Mouse (Mus musculus) fat pad, adult 2 months (tissue): ENCODE results near the gene Tas2r117.

Source experiments
- DNase-seq: peaks from one replicate; pipeline ENCODE4 v3.0.0-alpha.2; 2011; ENCODE audit warnings: low read depth, low spot score; ENCODE audit errors: extremely low read depth

The Tas2r117 gene

DNA sequence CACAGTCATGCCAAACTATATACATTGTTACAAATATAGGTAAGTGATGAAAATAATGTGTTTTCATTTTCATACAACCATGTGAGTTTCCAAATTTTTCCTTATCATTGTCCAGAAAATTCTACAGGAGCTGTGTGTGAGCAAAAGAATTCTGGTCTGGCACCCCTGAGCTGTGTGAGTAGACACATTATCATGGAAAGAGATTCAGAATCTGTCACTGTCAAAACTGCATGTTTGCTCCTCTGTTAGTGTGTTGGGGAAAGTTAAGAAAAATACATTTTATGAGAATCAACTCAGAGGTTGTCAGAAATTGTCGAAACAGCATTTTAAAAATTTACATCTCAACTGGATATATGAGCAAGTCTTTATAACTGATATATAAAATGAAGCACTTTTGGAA lies at the start of gene Tas2r117:
TSS of gene Tas2r117 (plus strand) at position 301 of the 400 bp plus-strand sequence.
- DNase-seq: no peak

DNA sequence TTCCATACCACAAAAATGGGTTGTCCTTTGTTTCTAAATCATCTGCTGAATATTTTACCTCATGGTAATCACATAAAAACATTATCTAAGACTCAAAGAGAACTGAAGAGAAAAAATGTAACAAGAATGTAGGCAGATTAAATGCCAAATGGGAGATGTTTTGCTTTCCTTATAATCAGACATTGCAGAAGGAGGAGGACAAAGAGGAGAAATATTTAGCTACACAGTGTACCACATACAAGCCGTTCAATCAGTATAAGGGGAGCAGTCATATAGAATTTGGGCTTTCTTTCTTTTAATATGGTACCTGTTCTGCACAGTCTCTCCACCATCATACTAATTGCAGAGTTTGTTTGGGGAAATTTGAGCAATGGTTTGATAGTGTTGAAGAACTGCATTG lies 48.2 kb upstream of the Tas2r117 start, which contains the start of gene Tas2r124:
TSS of gene Tas2r124 (plus strand) at position 301 of the 400 bp plus-strand sequence.
- DNase-seq: no peak

DNA sequence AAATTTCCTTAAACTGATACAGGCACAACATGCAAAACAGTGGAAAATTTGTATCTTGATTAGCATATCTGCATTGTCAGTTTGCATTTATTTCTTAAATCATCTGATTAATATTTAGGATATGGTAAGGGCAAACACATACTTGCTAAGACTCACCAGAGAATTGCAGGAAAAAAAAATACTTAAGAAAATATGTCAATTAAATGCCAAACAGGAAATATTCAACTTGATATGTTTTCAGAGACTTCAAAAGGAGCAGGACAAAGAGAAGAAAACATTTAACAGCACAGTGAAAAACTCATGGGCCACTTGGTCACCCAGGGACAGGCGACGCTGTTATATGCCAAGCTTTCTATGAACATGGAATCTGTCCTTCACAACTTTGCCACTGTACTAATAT lies 40.8 kb upstream of the Tas2r117 start, which contains the start of gene Tas2r102:
TSS of gene Tas2r102 (plus strand) at position 301 of the 400 bp plus-strand sequence.
- DNase-seq: no peak

DNA sequence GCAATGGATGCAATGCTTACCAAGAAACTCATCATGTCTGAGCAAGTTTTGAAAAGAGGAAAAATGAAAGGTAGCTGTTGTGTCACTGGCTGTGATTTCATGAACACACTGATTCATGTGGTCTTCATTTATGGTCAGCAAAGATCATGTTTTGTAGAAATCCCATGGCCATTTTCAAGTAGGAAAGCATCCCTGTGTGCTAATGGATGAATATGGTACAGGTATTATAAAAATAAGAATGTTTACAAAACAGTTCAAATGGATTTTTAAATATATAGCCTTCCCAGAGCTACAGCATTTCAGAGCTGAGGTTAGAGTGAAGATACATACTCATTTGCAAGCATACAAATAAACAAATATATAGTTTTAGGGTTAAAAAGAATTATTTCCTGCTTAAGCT lies 24.6 kb upstream of the Tas2r117 start, which contains the start of gene Tas2r136:
TSS of gene Tas2r136 (minus strand) at position 101 of the 400 bp plus-strand sequence.
- no peak for DNase-seq

DNA sequence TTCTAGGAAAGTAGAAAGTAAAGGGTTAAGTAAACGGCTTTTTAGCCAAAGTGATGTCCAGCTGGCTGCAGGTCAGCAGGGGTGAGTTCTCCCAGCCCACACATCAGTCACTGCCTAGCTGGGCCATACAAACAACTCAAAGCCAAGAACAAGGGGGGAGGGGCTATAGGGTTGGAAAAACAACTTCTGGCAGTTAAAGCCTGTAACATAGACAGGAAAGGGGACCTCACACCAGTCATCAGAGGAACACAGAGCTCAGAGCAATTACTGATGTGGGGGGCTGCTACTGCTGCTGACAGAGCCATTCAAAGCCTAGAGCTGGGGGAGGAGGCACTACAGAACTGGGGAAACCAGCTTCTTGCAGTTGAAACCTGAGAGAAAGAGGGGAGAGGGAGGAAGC lies 7.2 kb upstream of the Tas2r117 start:
- DNase-seq: no peak

DNA sequence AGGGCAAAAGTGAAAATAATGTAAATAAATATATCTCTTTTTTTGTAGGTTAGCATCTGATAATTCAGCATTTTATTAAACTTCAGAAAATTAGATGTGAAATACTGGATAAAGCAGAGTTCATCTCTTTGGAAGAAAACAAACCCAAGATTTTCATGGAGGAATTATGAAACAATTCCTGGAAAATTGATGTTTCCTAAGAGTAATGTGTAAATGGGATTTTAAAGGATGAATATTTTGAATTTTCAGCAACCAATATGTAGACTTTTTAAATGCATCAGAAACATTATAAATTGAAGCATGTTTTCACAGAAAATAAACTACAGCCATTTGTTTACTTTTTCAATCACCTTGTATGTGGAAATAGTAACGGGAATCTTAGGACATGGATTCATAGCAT lies 44.2 kb downstream of the Tas2r117 start, which contains the start of gene Tas2r123:
TSS of gene Tas2r123 (plus strand) at position 301 of the 400 bp plus-strand sequence.
- no peak for DNase-seq
